Mouse (Mus musculus) duodenum, adult 2 months (tissue): ENCODE measurements around the gene Krr1. TPM values are rescaled to one million over a fixed set of nuclear protein-coding genes. Genes with fewer than 3 reads are reported as not detected.

ENCODE experiments used
- polyA plus RNA-seq: library from polyadenylated mRNA; depleted of rRNA; stranded (reverse); fragments of >200 nt; gene quantifications from 2 replicates; pipeline ENCODE4 v1.2.3, GENCODE M21; 2012; ENCODE audit warnings: low replicate concordance; rRNA removed

Gene Krr1
- polyA plus RNA-seq = 0.46 and 0.81 TPM in 2 replicates

GRCm38 (mm10) chr10:111972542-111973361 lies at the start of gene Krr1:
Gene Krr1, plus strand, starts transcription at chr10:111972664.

DNA sequence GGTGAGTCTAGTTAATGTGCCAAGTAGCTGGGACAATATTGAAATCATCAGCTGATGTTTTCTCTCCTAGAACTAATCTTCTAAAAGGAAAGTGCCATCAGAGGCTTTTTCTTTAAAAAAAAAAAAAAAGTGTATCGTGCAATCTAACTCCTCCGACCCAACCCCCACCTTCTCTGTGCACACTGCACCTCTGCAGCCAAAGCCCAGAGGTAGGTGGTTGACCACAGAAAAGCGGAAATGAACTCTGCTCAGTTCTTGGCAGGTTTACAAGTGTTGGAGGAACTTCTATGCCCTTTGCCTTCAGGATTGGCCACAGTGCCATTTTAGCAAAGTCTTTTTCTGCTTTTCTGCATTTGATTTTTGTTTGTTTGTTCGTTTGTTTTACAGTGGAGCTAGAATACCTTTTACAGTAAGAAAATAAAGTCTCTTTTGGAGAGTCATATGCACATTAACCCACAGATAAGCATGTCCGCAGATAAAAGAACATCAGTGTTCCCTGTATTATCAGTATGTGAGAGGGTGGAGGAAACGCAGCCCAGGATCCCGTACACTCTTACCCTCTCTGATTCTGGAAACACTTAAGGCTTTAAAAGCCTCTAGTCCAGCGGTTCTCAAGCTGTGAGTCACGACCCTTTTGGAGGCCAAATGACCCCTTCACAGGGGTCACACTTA lies 30.2 kb downstream of the Krr1 start, which contains the start of gene Glipr1:
TSS of gene Glipr1 (minus strand) at position 88 of the 672 bp plus-strand sequence.

Other genes with a start within 250 kb of the Krr1 start
- gene Glipr1, start 30.0 kb downstream of the Krr1 start, polyA plus RNA-seq = 3.3 and 3.8 TPM in 2 replicates
- gene Glipr1l1, start 87.5 kb downstream of the Krr1 start, polyA plus RNA-seq = not detected in 2 replicates
- gene Glipr1l2, start 110.7 kb downstream of the Krr1 start, polyA plus RNA-seq = not detected in 2 replicates
- not detected in 2 replicates for gene Glipr1l3, start 187.7 kb downstream of the Krr1 start, polyA plus RNA-seq
- gene Caps2, start 191.0 kb downstream of the Krr1 start, polyA plus RNA-seq = not detected in 2 replicates